Mouse (Mus musculus) urinary bladder, adult 18-20 months (tissue): ENCODE data around the gene Shc4.

Source experiments
- DNase-seq, 2 experiments: peaks; one replicate each; pipeline ENCODE4 v3.0.0; 2022; ENCODE audit warnings: low spot score in 2 of 2, mixed read lengths in 2 of 2

Gene Shc4

DNA sequence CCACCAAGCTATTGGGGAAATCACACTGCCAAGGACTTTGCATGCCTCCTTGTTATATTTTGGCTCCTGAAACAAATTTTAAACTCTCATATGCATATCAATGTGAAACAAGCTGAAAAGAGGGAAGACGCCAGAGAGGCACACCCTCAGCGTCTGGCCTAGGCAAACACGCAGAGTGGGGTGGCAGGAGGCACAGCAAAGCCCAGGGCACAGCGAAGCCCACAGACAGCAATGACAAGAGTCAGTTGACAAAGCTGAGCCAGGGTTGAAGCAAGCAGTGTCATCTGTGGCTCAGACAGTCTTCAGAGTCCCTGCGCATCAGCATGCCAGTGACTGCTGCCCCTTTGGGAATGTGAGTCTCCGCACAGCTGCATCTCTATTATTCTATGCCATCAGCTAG lies 79.0 kb downstream of the Shc4 start:
- no peak for DNase-seq

DNA sequence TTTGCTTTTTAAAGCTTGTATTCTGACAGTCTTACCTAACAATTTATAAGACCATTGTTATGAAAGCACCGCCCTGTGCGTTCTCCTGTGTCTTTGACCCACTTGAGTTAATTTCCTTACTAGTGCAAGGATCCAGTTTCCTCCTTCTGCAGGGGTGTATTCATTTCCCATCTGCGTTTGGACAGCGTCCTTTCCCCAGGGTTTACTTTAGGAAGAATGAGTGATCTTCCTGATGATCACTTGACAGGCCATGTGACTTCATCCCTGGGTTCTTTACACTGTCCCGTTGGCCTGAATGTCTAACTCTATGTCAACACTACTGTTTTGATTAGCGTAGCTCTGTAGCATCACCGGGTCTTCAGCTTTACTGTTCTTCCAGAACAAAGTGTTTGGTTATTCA lies 86.6 kb downstream of the Shc4 start:
- DNase-seq, result no peak

- no peak for DNase-seq
Measured at GRCm38 (mm10) chr2:125630010-125630409, 93.9 kb downstream of the Shc4 start.

- no peak for DNase-seq
Measured at GRCm38 (mm10) chr2:125628487-125628886, 95.5 kb downstream of the Shc4 start.

DNA sequence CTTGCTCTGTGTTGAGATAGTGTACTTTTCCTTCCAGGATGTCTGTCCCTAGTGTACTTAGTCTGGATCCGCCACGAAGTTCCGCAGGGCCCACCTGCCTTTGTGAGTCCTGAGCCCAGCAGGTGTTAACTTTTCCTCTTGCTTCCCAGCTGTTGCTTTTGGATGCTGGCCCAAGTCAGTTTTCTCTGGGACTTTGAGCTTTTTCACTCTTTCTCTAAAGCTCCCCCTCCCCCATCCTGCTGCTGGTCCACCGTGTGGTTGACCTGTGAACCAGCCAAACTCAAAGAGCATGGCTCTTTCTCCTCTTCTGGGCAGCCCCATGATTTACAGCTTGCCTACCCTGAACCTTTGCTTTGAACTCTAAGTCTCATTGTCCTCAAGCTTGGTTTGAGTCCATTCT lies 97.4 kb downstream of the Shc4 start:
- no peak for DNase-seq

DNA sequence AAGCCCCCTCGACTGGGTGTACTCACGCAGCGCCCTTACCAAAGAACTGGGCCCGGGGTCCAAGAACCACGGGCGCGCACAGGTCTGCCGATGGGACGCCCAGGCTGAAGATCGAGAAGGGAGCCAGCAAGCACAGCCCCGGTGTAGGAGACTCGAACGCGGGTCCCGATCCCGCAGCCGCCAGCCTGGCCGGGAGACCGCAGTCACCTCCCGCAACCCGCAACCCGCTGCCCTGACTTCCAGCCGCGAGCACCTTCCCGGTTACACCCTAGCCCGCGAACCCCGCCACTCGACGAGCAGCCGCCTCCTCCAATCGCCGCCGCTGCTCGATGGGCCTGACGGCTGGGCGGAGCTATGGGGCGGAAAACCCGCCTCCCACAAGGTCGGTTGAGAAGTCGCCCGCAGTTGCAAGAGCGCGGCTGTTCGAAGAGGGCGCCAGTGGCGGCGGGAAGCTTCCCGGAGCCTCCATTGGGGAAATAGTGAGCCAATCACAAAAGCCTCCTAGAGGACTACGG lies 99.1 kb downstream of the Shc4 start, which contains the start of gene Cep152:
Gene Cep152, minus strand, starts transcription at position 277 of the 515 bp plus-strand sequence.
- DNase-seq, result peak; percentile 95 to 97

GRCm38 (mm10) chr2:125624127-125624685 lies 99.7 kb downstream of the Shc4 start:
- no peak for DNase-seq

GRCm38 (mm10) chr2:125623211-125623610 lies 100.7 kb downstream of the Shc4 start:
- DNase-seq, result no peak

- no peak for DNase-seq
Measured at GRCm38 (mm10) chr2:125620213-125620907, 103.6 kb downstream of the Shc4 start.

- DNase-seq, result no peak
Measured at GRCm38 (mm10) chr2:125615858-125616424, 108.0 kb downstream of the Shc4 start.

DNA sequence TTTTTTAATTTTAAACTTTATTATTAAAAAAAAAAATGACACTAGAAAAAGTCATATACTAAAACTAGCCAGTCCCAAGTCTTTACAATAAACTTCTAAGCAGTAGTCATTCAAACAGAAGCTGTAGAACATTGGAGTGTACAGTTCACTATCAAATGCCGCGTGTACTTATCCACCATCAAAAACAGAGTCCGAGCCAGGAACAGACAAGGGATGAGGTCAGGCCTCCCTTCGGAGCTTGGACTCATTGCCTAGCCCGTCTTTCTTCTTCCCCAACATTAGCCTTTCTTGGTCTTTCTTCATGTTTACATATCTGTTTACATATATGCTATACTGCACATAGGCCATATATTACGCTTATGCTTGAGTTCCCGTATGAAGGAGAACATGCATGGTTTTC lies 108.5 kb downstream of the Shc4 start:
- DNase-seq, result no peak

DNA sequence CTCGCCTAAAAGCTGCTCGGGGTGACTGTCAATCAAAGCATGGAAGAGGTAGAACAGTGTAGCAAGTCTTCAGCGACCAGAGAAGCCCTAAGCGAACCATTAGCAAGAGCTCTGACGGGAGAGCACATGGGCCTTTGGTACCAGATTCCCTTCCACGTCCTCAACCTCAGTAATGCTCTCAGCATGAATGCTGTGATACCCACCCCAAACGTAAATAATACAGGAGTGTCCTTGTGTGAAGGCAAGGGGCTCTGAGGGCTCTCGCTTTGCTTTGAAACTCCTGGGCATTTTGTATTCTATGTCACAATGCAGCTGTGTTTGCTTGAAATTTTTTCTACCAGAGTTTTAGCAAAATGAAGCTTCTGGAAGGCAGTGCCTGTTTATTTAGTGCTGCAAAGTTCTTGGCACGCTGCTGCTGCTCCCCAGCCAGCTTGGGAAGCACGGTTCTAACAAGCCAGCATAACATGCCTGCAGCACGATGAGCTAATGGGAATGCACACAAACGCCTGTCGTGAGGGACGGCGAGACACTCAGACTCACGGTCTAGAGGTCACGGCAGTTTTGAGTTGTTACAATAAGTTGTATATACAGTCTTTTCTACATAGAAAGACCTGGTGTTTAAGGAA lies 117.6 kb downstream of the Shc4 start:
- DNase-seq, result peak in 1 of 2 experiments; percentile 36

- peak; percentile 42 to 47 for DNase-seq
Measured at GRCm38 (mm10) chr2:125604646-125605045, 119.3 kb downstream of the Shc4 start.

DNA sequence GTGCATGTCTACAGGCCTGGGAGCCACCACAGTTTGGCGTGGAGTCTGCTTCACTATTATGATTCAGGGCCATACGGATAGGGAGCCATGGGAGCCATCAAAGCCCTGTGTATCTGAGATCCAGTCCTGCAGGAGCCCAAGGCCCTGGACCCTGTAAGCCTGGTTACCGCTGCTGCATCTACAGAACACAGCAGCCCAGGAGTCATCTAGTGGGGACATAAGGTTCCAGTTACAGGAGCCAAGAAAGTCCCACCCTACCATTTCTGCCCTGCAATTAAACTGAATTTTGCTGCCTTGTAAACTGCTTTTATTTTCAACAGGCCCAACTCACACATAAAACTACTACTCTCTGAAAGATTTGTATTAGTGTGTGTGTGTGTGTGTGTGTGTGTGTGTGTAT lies 121.0 kb downstream of the Shc4 start:
- DNase-seq, result no peak

- no peak for DNase-seq
Measured at GRCm38 (mm10) chr2:125598958-125599357, 125.0 kb downstream of the Shc4 start.

GRCm38 (mm10) chr2:125598251-125598650 lies 125.7 kb downstream of the Shc4 start:
- DNase-seq, result no peak

GRCm38 (mm10) chr2:125594786-125595185 lies 129.2 kb downstream of the Shc4 start:
- DNase-seq, result no peak

- no peak for DNase-seq
Measured at GRCm38 (mm10) chr2:125594072-125594471, 129.9 kb downstream of the Shc4 start.

- no peak for DNase-seq
Measured at GRCm38 (mm10) chr2:125591895-125592294, 132.1 kb downstream of the Shc4 start.

GRCm38 (mm10) chr2:125589287-125589686 lies 134.7 kb downstream of the Shc4 start:
- DNase-seq, result no peak

DNA sequence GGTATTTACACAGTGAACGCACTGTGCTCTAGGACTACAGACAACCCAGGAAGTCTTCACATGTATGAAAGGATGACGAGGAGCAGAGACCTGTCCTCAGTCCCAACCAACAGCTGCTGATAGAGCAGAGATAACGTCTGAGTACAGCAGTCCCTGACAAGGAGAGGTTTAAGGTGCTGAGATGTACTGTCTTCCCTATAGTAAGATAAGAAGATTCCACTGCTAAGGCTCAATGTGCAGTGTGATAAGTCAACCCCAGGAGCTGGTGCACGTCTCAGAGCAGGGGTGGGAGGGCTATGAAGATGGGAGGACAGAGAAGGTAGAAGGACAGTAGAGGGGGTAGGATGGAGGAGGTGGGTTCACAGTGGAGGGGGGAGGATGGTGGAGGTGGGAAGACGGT lies 142.9 kb downstream of the Shc4 start:
- no peak for DNase-seq

DNA sequence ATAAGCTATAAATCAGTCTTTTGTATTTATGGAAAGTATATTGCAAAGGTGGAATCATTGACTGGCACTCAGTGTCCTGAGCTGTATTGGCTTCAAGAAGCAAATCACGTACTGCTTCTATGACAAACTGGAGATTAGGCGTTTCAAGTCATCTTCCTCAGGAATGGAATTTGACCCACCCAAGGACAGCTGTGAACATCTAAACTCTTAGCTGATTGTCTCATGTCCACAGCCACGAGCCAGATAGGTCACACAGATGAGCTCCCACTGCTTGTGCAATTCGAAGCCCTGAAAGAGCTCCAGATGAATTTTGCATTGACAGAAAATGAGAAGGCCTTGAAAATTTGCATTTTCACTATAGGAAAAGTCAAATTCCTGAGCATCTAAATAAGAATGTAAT lies 146.3 kb downstream of the Shc4 start:
- peak in 1 of 2 experiments; percentile 13 for DNase-seq
